Mouse (Mus musculus): Measurements from ENCODE around the gene Arvcf. TPM values are rescaled to one million over a fixed set of nuclear protein-coding genes. Genes with fewer than 3 reads are reported as not detected.

Gene Arvcf
- polyA plus RNA-seq, 1 experiment from 2014 or later: 46.8 TPM

- H3K27ac ChIP-seq (ENCODE audit: low read depth, low read length): no peak overlapping the region
- DNase-seq (ENCODE audit: low spot score): no peak
- no peaks in the 10 kb centered on the region for H3K27me3 ChIP-seq (replicated peaks; ENCODE audit: control insufficient read depth, insufficient read depth, low read length)
- 96% methylated on average over 4 of the region's 4 CpGs for WGBS
- no peak for ATAC-seq
- H3K9ac ChIP-seq (ENCODE audit: low read length): no peak overlapping the region
- no peak overlapping the region for H3K4me2 ChIP-seq (ENCODE audit: low read length)
- no peaks in the 10 kb centered on the region for H3K4me1 ChIP-seq (ENCODE audit: control insufficient read depth, insufficient read depth, low read length)
- no peak overlapping the region for H3K4me3 ChIP-seq (ENCODE audit: low read depth, low read length)
- 0 out of 2 replicates have a peak, but pooled peaks cover 4% of the 10 kb centered on the region for H3K36me3 ChIP-seq (ENCODE audit: control insufficient read depth, insufficient read depth, low read length)
- H3K9me3 ChIP-seq (replicated peaks; ENCODE audit: control insufficient read depth, low read length): no peaks in the 10 kb centered on the region
These were observed 18.9 kb downstream of the Arvcf start for GRCm38 (mm10) chr16:18366849-18367248.

- no peaks in the 10 kb centered on the region for H3K9me3 ChIP-seq (replicated peaks; ENCODE audit: control insufficient read depth, low read length)
These were observed 22.2 kb downstream of the Arvcf start for GRCm38 (mm10) chr16:18370197-18370596.

GRCm38 (mm10) chr16:18373632-18374031 is 25.6 kb downstream of the Arvcf start:
- Histone ChIP-seq H3K4me1 (ENCODE audit: control insufficient read depth, insufficient read depth, low read length) (0 out of 2 replicates have a peak, but pooled peaks cover 5% of the 10 kb centered on the region), H3K27me3 (replicated peaks; ENCODE audit: control insufficient read depth, insufficient read depth, low read length) (no peaks in the 10 kb centered on the region), H3K36me3 (ENCODE audit: control insufficient read depth, insufficient read depth, low read length) (no peaks in the 10 kb centered on the region), H3K9ac (ENCODE audit: low read length) (no peak overlapping the region), H3K4me2 (ENCODE audit: low read length) (no peak overlapping the region), H3K9me3 (replicated peaks; ENCODE audit: control insufficient read depth, low read length) (no peaks in the 10 kb centered on the region), H3K27ac (ENCODE audit: low read depth, low read length) (no peak overlapping the region), H3K4me3 (ENCODE audit: low read depth, low read length) (no peak overlapping the region)
- no peak for DNase-seq (ENCODE audit: low spot score)
- no peak for ATAC-seq
- 93% methylated on average over 4 of the region's 4 CpGs for WGBS

More at GRCm38 (mm10) chr16:18370197-18370596, 22.2 kb downstream of the Arvcf start:
- H3K4me2 ChIP-seq (ENCODE audit: low read length): no peak overlapping the region
- no peaks in the 10 kb centered on the region for H3K4me1 ChIP-seq (ENCODE audit: control insufficient read depth, insufficient read depth, low read length)
- DNase-seq (ENCODE audit: low spot score) (no peak), ATAC-seq (no peak)
- H3K36me3 ChIP-seq (ENCODE audit: control insufficient read depth, insufficient read depth, low read length): no peaks in the 10 kb centered on the region
- no peaks in the 10 kb centered on the region for H3K27me3 ChIP-seq (replicated peaks; ENCODE audit: control insufficient read depth, insufficient read depth, low read length)
- no peak overlapping the region for H3K4me3 ChIP-seq (ENCODE audit: low read depth, low read length)
- H3K27ac ChIP-seq (ENCODE audit: low read depth, low read length): no peak overlapping the region
- 97% methylated on average over 3 of the region's 3 CpGs for WGBS
- no peak overlapping the region for H3K9ac ChIP-seq (ENCODE audit: low read length)

GRCm38 (mm10) chr16:18376297-18376954 is 28.4 kb downstream of the Arvcf start:
- WGBS: 80% methylated on average over 7 of the region's 7 CpGs
- no peak for DNase-seq (ENCODE audit: low spot score)
- no peak overlapping the region for H3K27ac ChIP-seq (ENCODE audit: low read depth, low read length)

DNA sequence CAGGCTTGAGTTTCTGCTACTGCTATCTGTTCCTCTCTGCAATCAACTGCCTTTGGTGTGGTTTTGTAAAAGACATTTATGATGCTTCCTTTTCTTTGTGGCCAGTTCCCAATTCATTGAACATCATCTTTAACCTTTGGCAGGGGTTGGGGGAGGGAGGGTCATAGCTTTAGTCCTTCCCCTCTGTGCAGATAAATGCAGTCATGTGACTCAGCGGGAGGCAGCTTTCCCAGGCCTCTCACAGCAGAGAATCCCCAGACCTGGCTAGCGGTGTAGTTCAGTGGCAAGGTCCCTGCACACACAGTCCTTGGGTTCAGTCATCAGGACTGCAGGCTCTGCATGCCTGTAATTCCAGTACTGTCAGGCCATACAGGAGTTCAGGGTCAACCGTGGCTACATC is 29.2 kb downstream of the Arvcf start:
- Histone ChIP-seq H3K4me3 (ENCODE audit: low read depth, low read length) (no peak overlapping the region), H3K27ac (ENCODE audit: low read depth, low read length) (no peak overlapping the region), H3K27me3 (replicated peaks; ENCODE audit: control insufficient read depth, insufficient read depth, low read length) (no peaks in the 10 kb centered on the region), H3K9me3 (replicated peaks; ENCODE audit: control insufficient read depth, low read length) (no peaks in the 10 kb centered on the region), H3K4me1 (ENCODE audit: control insufficient read depth, insufficient read depth, low read length) (peaks cover 36% of the 10 kb centered on the region), H3K9ac (ENCODE audit: low read length) (no peak overlapping the region), H3K4me2 (ENCODE audit: low read length) (no peak overlapping the region), H3K36me3 (ENCODE audit: control insufficient read depth, insufficient read depth, low read length) (no peaks in the 10 kb centered on the region)
- no peak for DNase-seq (ENCODE audit: low spot score)
- 15% methylated on average over 3 of the region's 3 CpGs for WGBS
- ATAC-seq: no peak

More at GRCm38 (mm10) chr16:18376297-18376954, 28.4 kb downstream of the Arvcf start:
- Histone ChIP-seq H3K4me2 (ENCODE audit: low read length) (no peak overlapping the region), H3K9ac (ENCODE audit: low read length) (no peak overlapping the region), H3K4me3 (ENCODE audit: low read depth, low read length) (no peak overlapping the region), H3K36me3 (ENCODE audit: control insufficient read depth, insufficient read depth, low read length) (no peaks in the 10 kb centered on the region), H3K9me3 (replicated peaks; ENCODE audit: control insufficient read depth, low read length) (no peaks in the 10 kb centered on the region), H3K4me1 (ENCODE audit: control insufficient read depth, insufficient read depth, low read length) (peaks cover 28% of the 10 kb centered on the region), H3K27me3 (replicated peaks; ENCODE audit: control insufficient read depth, insufficient read depth, low read length) (no peaks in the 10 kb centered on the region)
- ATAC-seq: no peak

DNA sequence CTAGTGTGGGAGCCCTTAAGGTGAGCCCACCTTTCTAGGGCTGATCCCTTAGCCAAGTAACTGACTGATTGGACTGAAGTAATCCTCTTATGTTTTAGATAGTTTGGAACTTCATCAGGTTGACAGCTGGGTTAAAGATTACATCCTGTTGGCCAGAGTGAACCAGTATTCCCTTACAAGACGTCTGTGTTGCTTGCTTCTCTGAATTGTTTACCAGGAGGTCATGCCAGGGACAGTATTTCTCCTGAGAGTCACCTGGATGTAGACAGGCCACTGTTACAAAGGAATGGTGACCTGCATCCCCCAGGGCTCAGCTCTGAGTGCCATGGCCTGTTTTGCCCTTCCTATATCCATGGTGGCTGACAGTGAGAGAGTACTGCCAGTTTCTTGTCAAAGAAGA is 30.5 kb downstream of the Arvcf start:
- no peak overlapping the region for H3K4me3 ChIP-seq (ENCODE audit: low read depth, low read length)
- 33% methylated on average over 1 of the region's 1 CpGs for WGBS
- H3K9ac ChIP-seq (ENCODE audit: low read length): no peak overlapping the region
- no peak overlapping the region for H3K4me2 ChIP-seq (ENCODE audit: low read length)
- H3K27me3 ChIP-seq (replicated peaks; ENCODE audit: control insufficient read depth, insufficient read depth, low read length): no peaks in the 10 kb centered on the region
- no peak for ATAC-seq
- no peaks in the 10 kb centered on the region for H3K9me3 ChIP-seq (replicated peaks; ENCODE audit: control insufficient read depth, low read length)
- DNase-seq (ENCODE audit: low spot score): no peak
- no peaks in the 10 kb centered on the region for H3K36me3 ChIP-seq (ENCODE audit: control insufficient read depth, insufficient read depth, low read length)
- H3K27ac ChIP-seq (ENCODE audit: low read depth, low read length): no peak overlapping the region
- H3K4me1 ChIP-seq (ENCODE audit: control insufficient read depth, insufficient read depth, low read length): peaks cover 44% of the 10 kb centered on the region

DNA sequence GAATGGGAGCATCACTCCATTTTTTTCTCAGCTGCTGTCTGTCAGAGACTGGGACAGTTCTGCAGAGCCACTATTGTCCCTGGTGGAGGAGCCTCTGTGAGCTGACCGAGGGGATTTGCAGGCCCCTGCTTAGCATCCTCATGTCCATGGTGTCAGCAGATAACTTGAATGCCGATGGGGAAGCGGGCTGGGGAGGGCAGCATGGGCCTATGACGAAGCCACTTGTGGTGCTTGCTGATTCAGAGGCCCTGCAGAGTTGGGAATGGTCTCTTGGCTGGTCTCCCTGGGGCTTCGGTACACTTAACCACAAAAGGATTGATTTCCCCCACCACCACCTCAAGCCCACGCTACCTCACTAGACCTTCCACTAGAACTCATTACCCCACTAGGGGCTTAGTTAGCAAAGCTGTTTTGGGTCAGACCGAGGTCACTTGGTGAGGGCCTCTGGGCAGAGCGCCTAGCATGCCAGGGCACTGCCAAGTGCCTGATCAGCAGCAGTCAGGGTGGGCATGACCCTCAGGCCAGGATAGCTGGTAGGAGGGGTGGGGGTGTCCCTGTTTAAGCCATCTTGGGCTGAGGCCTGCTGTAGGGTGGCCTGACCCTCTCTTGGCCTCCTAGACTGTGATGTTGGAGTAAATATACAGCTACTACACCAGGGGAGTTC is 31.5 kb downstream of the Arvcf start:
- Histone ChIP-seq H3K9ac (ENCODE audit: low read length) (no peak overlapping the region), H3K4me1 (ENCODE audit: control insufficient read depth, insufficient read depth, low read length) (peaks cover 53% of the 10 kb centered on the region), H3K27me3 (replicated peaks; ENCODE audit: control insufficient read depth, insufficient read depth, low read length) (no peaks in the 10 kb centered on the region), H3K36me3 (ENCODE audit: control insufficient read depth, insufficient read depth, low read length) (no peaks in the 10 kb centered on the region), H3K4me2 (ENCODE audit: low read length) (no peak overlapping the region), H3K9me3 (replicated peaks; ENCODE audit: control insufficient read depth, low read length) (no peaks in the 10 kb centered on the region), H3K4me3 (ENCODE audit: low read depth, low read length) (no peak overlapping the region), H3K27ac (ENCODE audit: low read depth, low read length) (peak overlapping the region; percentile 70)
- ATAC-seq (no peak; the same call in 1 of the 2 replicates), DNase-seq (ENCODE audit: low spot score) (no peak)
- 52% methylated on average over 8 of the region's 8 CpGs for WGBS

- WGBS: 4% methylated on average over 6 of the region's 6 CpGs
- peak; percentile 78 for ATAC-seq
- H3K4me3 ChIP-seq (ENCODE audit: low read depth, low read length): no peak overlapping the region
- no peak overlapping the region for H3K9ac ChIP-seq (ENCODE audit: low read length)
- peak; percentile 91 for DNase-seq (ENCODE audit: low spot score)
- peak overlapping the region; percentile 70 for H3K27ac ChIP-seq (ENCODE audit: low read depth, low read length)
- H3K4me2 ChIP-seq (ENCODE audit: low read length): no peak overlapping the region
- no peaks in the 10 kb centered on the region for H3K36me3 ChIP-seq (ENCODE audit: control insufficient read depth, insufficient read depth, low read length)
- peaks cover 55% of the 10 kb centered on the region for H3K4me1 ChIP-seq (ENCODE audit: control insufficient read depth, insufficient read depth, low read length)
- H3K27me3 ChIP-seq (replicated peaks; ENCODE audit: control insufficient read depth, insufficient read depth, low read length): no peaks in the 10 kb centered on the region
- H3K9me3 ChIP-seq (replicated peaks; ENCODE audit: control insufficient read depth, low read length): no peaks in the 10 kb centered on the region
These were observed 32.6 kb downstream of the Arvcf start for GRCm38 (mm10) chr16:18380495-18381063.

Data from forebrain, embryonic 14.5 days (tissue).